Mouse (Mus musculus): ENCODE measurements around the gene Gm8212. TPM values are rescaled to one million over a fixed set of nuclear protein-coding genes. Genes with fewer than 3 reads are reported as not detected.

Gene Gm8212
- not detected in 2 replicates for polyA plus RNA-seq (2015; fragmentation: Nextera tagmentation; extraction: Ambion mirVana)

DNA sequence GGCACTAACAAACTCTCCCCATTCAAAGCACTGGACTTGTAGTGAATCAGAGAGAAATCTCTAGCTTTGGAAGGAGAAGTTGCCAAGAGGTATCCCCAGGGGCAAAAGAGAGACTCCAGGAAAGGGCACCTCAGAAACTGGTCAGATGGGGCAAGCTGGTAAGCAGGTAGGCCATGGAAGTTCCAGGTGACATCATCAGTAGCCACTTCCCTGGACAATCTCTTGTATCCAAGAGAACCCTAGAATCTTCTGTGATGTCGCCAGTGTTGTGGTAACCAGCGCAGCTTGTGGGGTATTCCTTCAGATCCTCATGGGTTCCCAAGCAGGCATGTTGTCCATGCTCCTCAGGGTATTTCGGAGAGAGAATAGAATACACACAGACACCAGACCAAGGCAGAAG lies at the start of gene Gm8212:
TSS of gene Gm8212 (plus strand) at position 301 of the 400 bp plus-strand sequence.

GRCm38 (mm10) chr14:44213154-44213553 lies 15.7 kb downstream of the Gm8212 start, which contains the start of gene 4930503E14Rik:
TSS of gene 4930503E14Rik (minus strand) at chr14:44213254.

Other genes starting within 250 kb of the Gm8212 start
- not detected in 2 replicates for gene Ang5, start 240.6 kb upstream of the Gm8212 start, polyA plus RNA-seq (2015; fragmentation: Nextera tagmentation; extraction: Ambion mirVana)
- gene Ang6, start 195.4 kb upstream of the Gm8212 start, polyA plus RNA-seq (2015; fragmentation: Nextera tagmentation; extraction: Ambion mirVana), result not detected in 2 replicates
- 3.6 and 6.8 TPM in 2 replicates for gene Ear2, start 95.0 kb upstream of the Gm8212 start, polyA plus RNA-seq (2015; fragmentation: Nextera tagmentation; extraction: Ambion mirVana)
- gene Gm3327, start 73.8 kb upstream of the Gm8212 start, polyA plus RNA-seq (2015; fragmentation: Nextera tagmentation; extraction: Ambion mirVana), result not detected in 2 replicates
- not detected in 2 replicates for gene 4930503E14Rik, start 15.6 kb downstream of the Gm8212 start, polyA plus RNA-seq (2015; fragmentation: Nextera tagmentation; extraction: Ambion mirVana)
- gene Gm8220, start 87.9 kb downstream of the Gm8212 start, polyA plus RNA-seq (2015; fragmentation: Nextera tagmentation; extraction: Ambion mirVana), result not detected in 2 replicates
- gene Gm5930, start 140.9 kb downstream of the Gm8212 start, polyA plus RNA-seq (2015; fragmentation: Nextera tagmentation; extraction: Ambion mirVana), result not detected in 2 replicates
- not detected in 2 replicates for gene Gm8229, start 167.7 kb downstream of the Gm8212 start, polyA plus RNA-seq (2015; fragmentation: Nextera tagmentation; extraction: Ambion mirVana)
- not detected in 2 replicates for gene Gm3371, start 213.0 kb downstream of the Gm8212 start, polyA plus RNA-seq (2015; fragmentation: Nextera tagmentation; extraction: Ambion mirVana)
- gene Gm8232, start 236.0 kb downstream of the Gm8212 start, polyA plus RNA-seq (2015; fragmentation: Nextera tagmentation; extraction: Ambion mirVana), result not detected in 2 replicates

All from adrenal gland, postnatal 0 days (tissue).